Mouse (Mus musculus) forebrain, embryonic 14.5 days (tissue): Measurements from ENCODE around the gene Pabpn1l. TPM values are rescaled to one million over a fixed set of nuclear protein-coding genes. Genes with fewer than 3 reads are reported as not detected.

Source experiments
- ATAC-seq: fragments of 200-750 bp; cut with Nextera tagmentation; 2 replicates; pipeline ENCODE4 v1.8.0; 2017; ENCODE audit warnings: mild to moderate bottlenecking, moderate library complexity
- DNase-seq: peaks from one replicate; pipeline ENCODE4 v3.0.0-alpha.2; 2015; ENCODE audit warnings: low spot score
- H3K27ac ChIP-seq: fragments of 300-500 bp; sonication (generic); 2 replicates; pipeline ENCODE4 v1.5.1; 2014; ENCODE audit warnings: low read depth, mild to moderate bottlenecking, control low read depth, low read length, moderate library complexity
- H3K27me3 ChIP-seq: fragments of 300-500 bp; sonication (generic); replicated peaks from 2 replicates; pipeline ENCODE4 v1.6.1; 2014; ENCODE audit warnings: low read length, control low read depth, mixed read lengths; ENCODE audit not compliant: control insufficient read depth, insufficient read depth
- H3K36me3 ChIP-seq: fragments of 300-500 bp; sonication (generic); 2 replicates; pipeline ENCODE4 v1.6.1; 2014; ENCODE audit warnings: low read length, control low read depth; ENCODE audit not compliant: control insufficient read depth, insufficient read depth
- H3K4me1 ChIP-seq: fragments of 300-500 bp; sonication (generic); 2 replicates; pipeline ENCODE4 v1.6.1; 2014; ENCODE audit warnings: antibody characterized with exemption, low read length, control low read depth; ENCODE audit not compliant: control insufficient read depth, insufficient read depth
- H3K4me2 ChIP-seq: fragments of 300-500 bp; sonication (generic); 2 replicates; pipeline ENCODE4 v1.6.1; 2014; ENCODE audit warnings: mild to moderate bottlenecking, control low read depth, low read length
- H3K4me3 ChIP-seq: fragments of 300-500 bp; sonication (generic); 2 replicates; pipeline ENCODE4 v1.5.1; 2014; ENCODE audit warnings: low read depth, low read length, control low read depth
- H3K9ac ChIP-seq: fragments of 300-500 bp; sonication (generic); 2 replicates; pipeline ENCODE4 v1.6.1; 2014; ENCODE audit warnings: mild to moderate bottlenecking, low read length, control low read depth, moderate library complexity
- H3K9me3 ChIP-seq: fragments of 300-500 bp; sonication (generic); replicated peaks from 2 replicates; pipeline ENCODE4 v1.6.1; 2016; ENCODE audit warnings: low read length, control low read depth, mixed read lengths; ENCODE audit not compliant: control insufficient read depth
- WGBS: fragments of 180-500 bp; shearing (Covaris S2); extraction: QIAGEN DNeasy Blood & Tissue Kit; methylation state at CpG from one replicate; pipeline ENCODE4 v1.1.7; 2014; 5-methylcytosine and 5-hydroxymethylcytosine counted together
- polyA plus RNA-seq: library from polyadenylated mRNA; unstranded; fragments of >200 nt; fragmentation: Nextera tagmentation; extraction: Ambion mirVana; gene quantifications from 2 replicates; pipeline ENCODE4 v1.2.1, GENCODE M21; 2014

Gene Pabpn1l
- polyA plus RNA-seq, 1 experiment from 2014 or later, result not detected

GRCm38 (mm10) chr8:122616181-122616905 is 6.2 kb downstream of the Pabpn1l start:
- ATAC-seq (no peak), DNase-seq (no peak)
- H3K9me3 ChIP-seq, result no peaks in the 10 kb centered on the region
- H3K4me2 ChIP-seq, result no peak overlapping the region
- H3K9ac ChIP-seq, result no peak overlapping the region
- 69% methylated on average over 9 of the region's 9 CpGs for WGBS
- H3K36me3 ChIP-seq, result 0 out of 2 replicates have a peak, but pooled peaks cover 4% of the 10 kb centered on the region
- H3K4me3 ChIP-seq, result no peak overlapping the region
- no peak overlapping the region for H3K27ac ChIP-seq
- H3K4me1 ChIP-seq, result peaks cover 6% of the 10 kb centered on the region
- no peaks in the 10 kb centered on the region for H3K27me3 ChIP-seq

GRCm38 (mm10) chr8:122611295-122612133 is 11.0 kb downstream of the Pabpn1l start, which contains the start of the genes Galns and Trappc2l:
Gene Galns (minus strand): TSS chr8:122611463.
Gene Trappc2l (plus strand): TSS chr8:122611640.
- DNase-seq, result peak; percentile 99
- peak within 1 kb of the TSS; percentile 65 for H3K4me3 ChIP-seq
- H3K9ac ChIP-seq, result peak within 1 kb of the TSS; percentile 79
- ATAC-seq, result peak; percentile 98
- WGBS, result 1% methylated on average over 48 of the region's 57 CpGs
- no peaks in the 10 kb centered on the region for H3K27me3 ChIP-seq
- H3K36me3 ChIP-seq, result 0 out of 2 replicates have a peak, but pooled peaks cover 4% of the 10 kb centered on the region
- peak within 1 kb of the TSS; percentile 83 for H3K27ac ChIP-seq
- peak within 1 kb of the TSS; percentile 79 for H3K4me2 ChIP-seq
- no peaks in the 10 kb centered on the region for H3K9me3 ChIP-seq
- peaks cover 10% of the 10 kb centered on the region for H3K4me1 ChIP-seq

GRCm38 (mm10) chr8:122610612-122611277 is 11.8 kb downstream of the Pabpn1l start:
- Histone ChIP-seq H3K4me2 (peak overlapping the region; percentile 70), H3K4me1 (peaks cover 10% of the 10 kb centered on the region), H3K36me3 (0 out of 2 replicates have a peak, but pooled peaks cover 4% of the 10 kb centered on the region), H3K9ac (peak overlapping the region; percentile 65), H3K27me3 (no peaks in the 10 kb centered on the region), H3K4me3 (peak overlapping the region; percentile 65), H3K9me3 (no peaks in the 10 kb centered on the region), H3K27ac (peak overlapping the region; percentile 46)
- 3% methylated on average over 20 of the region's 20 CpGs for WGBS
- DNase-seq (peak; percentile 15), ATAC-seq (no peak; the same call in 1 of the 2 replicates)

GRCm38 (mm10) chr8:122610209-122610608 is 12.3 kb downstream of the Pabpn1l start:
- 59% methylated on average over 4 of the region's 4 CpGs for WGBS
- H3K4me3 ChIP-seq, result no peak overlapping the region
- ATAC-seq (no peak), DNase-seq (no peak)
- H3K9ac ChIP-seq, result no peak overlapping the region
- H3K27me3 ChIP-seq, result no peaks in the 10 kb centered on the region
- 0 out of 2 replicates have a peak, but pooled peaks cover 4% of the 10 kb centered on the region for H3K36me3 ChIP-seq
- peaks cover 10% of the 10 kb centered on the region for H3K4me1 ChIP-seq
- no peaks in the 10 kb centered on the region for H3K9me3 ChIP-seq
- H3K4me2 ChIP-seq, result peak overlapping the region; percentile 70
- H3K27ac ChIP-seq, result no peak overlapping the region

- H3K27me3 ChIP-seq, result no peaks in the 10 kb centered on the region
- H3K27ac ChIP-seq, result no peak overlapping the region
- H3K36me3 ChIP-seq, result no peaks in the 10 kb centered on the region
- 79% methylated on average over 11 of the region's 12 CpGs for WGBS
- H3K9me3 ChIP-seq, result no peaks in the 10 kb centered on the region
- no peak overlapping the region for H3K4me2 ChIP-seq
- H3K9ac ChIP-seq, result no peak overlapping the region
- peaks cover 5% of the 10 kb centered on the region for H3K4me1 ChIP-seq
- H3K4me3 ChIP-seq, result no peak overlapping the region
- DNase-seq (no peak), ATAC-seq (no peak)
These were observed 15.7 kb downstream of the Pabpn1l start for GRCm38 (mm10) chr8:122606810-122607209.

GRCm38 (mm10) chr8:122605367-122605766 is 17.2 kb downstream of the Pabpn1l start:
- Histone ChIP-seq H3K9me3 (no peaks in the 10 kb centered on the region), H3K4me3 (no peak overlapping the region), H3K27me3 (no peaks in the 10 kb centered on the region), H3K36me3 (no peaks in the 10 kb centered on the region), H3K4me2 (no peak overlapping the region), H3K27ac (no peak overlapping the region), H3K4me1 (no peaks in the 10 kb centered on the region), H3K9ac (no peak overlapping the region)
- DNase-seq, result no peak
- WGBS, result 91% methylated on average over 4 of the region's 4 CpGs
- ATAC-seq, result no peak

- Histone ChIP-seq H3K36me3 (no peaks in the 10 kb centered on the region), H3K9me3 (no peaks in the 10 kb centered on the region), H3K4me1 (no peaks in the 10 kb centered on the region), H3K4me2 (no peak overlapping the region), H3K9ac (no peak overlapping the region), H3K4me3 (no peak overlapping the region), H3K27me3 (no peaks in the 10 kb centered on the region), H3K27ac (no peak overlapping the region)
- DNase-seq (no peak), ATAC-seq (no peak)
- WGBS, result 72% methylated on average over 1 of the region's 1 CpGs
These were observed 17.9 kb downstream of the Pabpn1l start for GRCm38 (mm10) chr8:122604640-122605039.

GRCm38 (mm10) chr8:122600666-122601065 is 21.9 kb downstream of the Pabpn1l start:
- H3K4me2 ChIP-seq, result no peak overlapping the region
- H3K4me1 ChIP-seq, result no peaks in the 10 kb centered on the region
- no peak overlapping the region for H3K27ac ChIP-seq
- H3K36me3 ChIP-seq, result no peaks in the 10 kb centered on the region
- DNase-seq (no peak), ATAC-seq (no peak)
- H3K4me3 ChIP-seq, result no peak overlapping the region
- 92% methylated on average over 9 of the region's 9 CpGs for WGBS
- no peak overlapping the region for H3K9ac ChIP-seq
- H3K27me3 ChIP-seq, result no peaks in the 10 kb centered on the region
- no peaks in the 10 kb centered on the region for H3K9me3 ChIP-seq
